Mouse (Mus musculus): Measurements from ENCODE around the gene Cmpk1. TPM values are rescaled to one million over a fixed set of nuclear protein-coding genes. Genes with fewer than 3 reads are reported as not detected.

Gene Cmpk1
- total RNA-seq, 2 experiments from 2014 or later = 69.5 to 73.4 TPM

Other genes with a start within 250 kb of the Cmpk1 start
- not detected for gene Gm12830, start 165.5 kb downstream of the Cmpk1 start, total RNA-seq (2021)
- gene Foxd2, start 78.4 kb downstream of the Cmpk1 start, total RNA-seq (2021) = under 1 TPM; 0.17 to 0.35 TPM
- gene Foxe3, start 61.2 kb downstream of the Cmpk1 start, total RNA-seq (2021) = not detected
- gene Stil, start 12.9 kb upstream of the Cmpk1 start, total RNA-seq (2021) = under 1 TPM; 0.23 to 0.32 TPM
- gene Tal1, start 69.2 kb upstream of the Cmpk1 start, total RNA-seq (2021) = 1 to 10 TPM; 1.1 to 1.5 TPM
- gene Pdzk1ip1, start 101.5 kb upstream of the Cmpk1 start, total RNA-seq (2021) = under 1 TPM in 1 of 2 experiments, not detected in 1; 0.71 TPM
- 1 to 10 TPM; 7.3 to 7.8 TPM for gene Cyp4x1, start 147.0 kb upstream of the Cmpk1 start, total RNA-seq (2021)

Data from layer of hippocampus, postnatal 25 days (tissue).